Mouse (Mus musculus) spleen, postnatal 4 days (tissue): ENCODE measurements at regions not wholly inside any gene's neighbourhood (a gene's known extent, or its start where the extent isn't known, plus 50 kb on each side); places are given as distances from the start of the nearest gene placed in this dataset.

Experiments used
- DNase-seq, 2 experiments: peaks; one replicate each; pipeline ENCODE4 v3.0.0; 2022; ENCODE audit warnings: low spot score in 2 of 2

GRCm38 (mm10) chr11:112839721-112840494, 57.9 kb downstream of the Sox9 start:
- DNase-seq = no peak

- DNase-seq = no peak
These were observed 58.4 kb downstream of the Sox9 start for GRCm38 (mm10) chr11:112840495-112840828.

- no peak for DNase-seq
These were observed 62.4 kb downstream of the Sox9 start for GRCm38 (mm10) chr11:112844258-112844901.

- no peak for DNase-seq
These were observed 65.1 kb downstream of the Sox9 start for GRCm38 (mm10) chr11:112847146-112847545.

GRCm38 (mm10) chr11:112847851-112848250, 65.8 kb downstream of the Sox9 start:
- DNase-seq = no peak

- no peak for DNase-seq
These were observed 68.0 kb downstream of the Sox9 start for GRCm38 (mm10) chr11:112849974-112850373.

- no peak for DNase-seq
These were observed 68.7 kb downstream of the Sox9 start for GRCm38 (mm10) chr11:112850532-112851272.

GRCm38 (mm10) chr11:112851321-112851720, 69.3 kb downstream of the Sox9 start:
- no peak for DNase-seq

GRCm38 (mm10) chr11:112855975-112856374, 74.0 kb downstream of the Sox9 start:
- no peak for DNase-seq

GRCm38 (mm10) chr11:112859309-112859708, 77.3 kb downstream of the Sox9 start:
- no peak for DNase-seq

GRCm38 (mm10) chr11:112860797-112861196, 78.8 kb downstream of the Sox9 start:
- no peak for DNase-seq

- no peak for DNase-seq
These were observed 79.2 kb downstream of the Sox9 start for GRCm38 (mm10) chr11:112861233-112861632.

- no peak for DNase-seq
These were observed 83.8 kb downstream of the Sox9 start for GRCm38 (mm10) chr11:112865836-112866235.

- no peak for DNase-seq
These were observed 87.5 kb downstream of the Sox9 start for GRCm38 (mm10) chr11:112869571-112869970.

- no peak for DNase-seq
These were observed 88.4 kb downstream of the Sox9 start for GRCm38 (mm10) chr11:112870201-112871035.

- DNase-seq = no peak
These were observed 90.8 kb downstream of the Sox9 start for GRCm38 (mm10) chr11:112872677-112873367.

- DNase-seq = no peak
These were observed 92.2 kb downstream of the Sox9 start for GRCm38 (mm10) chr11:112874239-112874638.

GRCm38 (mm10) chr11:112876226-112876625, 94.2 kb downstream of the Sox9 start:
- DNase-seq = no peak

GRCm38 (mm10) chr11:112878436-112878835, 96.4 kb downstream of the Sox9 start:
- no peak for DNase-seq

GRCm38 (mm10) chr11:112880736-112881135, 98.7 kb downstream of the Sox9 start:
- no peak for DNase-seq

GRCm38 (mm10) chr11:112885336-112885940, 103.4 kb downstream of the Sox9 start:
- no peak for DNase-seq
